Mouse (Mus musculus) layer of hippocampus, postnatal 10 days (tissue): Measurements from ENCODE around the gene Neo1. TPM values are rescaled to one million over a fixed set of nuclear protein-coding genes. Genes with fewer than 3 reads are reported as not detected.
"Not testable (repeated sequence)": the region's sequence is repeated elsewhere in the genome, so short reads cannot be mapped to it uniquely, and the experiment has no call there.

ENCODE experiments used
- DNase-seq, 2 experiments: peaks; one replicate each; pipeline ENCODE4 v3.0.0; 2021; ENCODE audit warnings: low spot score in 2 of 2
- total RNA-seq, 2 experiments: library from RNA; stranded (reverse); gene quantifications; 2 replicates each; pipeline ENCODE4 v1.2.3; 2021

The Neo1 gene
- total RNA-seq, 2 experiments from 2014 or later: 163 to 169 TPM

- DNase-seq: no peak
Observed at GRCm38 (mm10) chr9:59013365-59013764, 22.9 kb downstream of the Neo1 start.

DNA sequence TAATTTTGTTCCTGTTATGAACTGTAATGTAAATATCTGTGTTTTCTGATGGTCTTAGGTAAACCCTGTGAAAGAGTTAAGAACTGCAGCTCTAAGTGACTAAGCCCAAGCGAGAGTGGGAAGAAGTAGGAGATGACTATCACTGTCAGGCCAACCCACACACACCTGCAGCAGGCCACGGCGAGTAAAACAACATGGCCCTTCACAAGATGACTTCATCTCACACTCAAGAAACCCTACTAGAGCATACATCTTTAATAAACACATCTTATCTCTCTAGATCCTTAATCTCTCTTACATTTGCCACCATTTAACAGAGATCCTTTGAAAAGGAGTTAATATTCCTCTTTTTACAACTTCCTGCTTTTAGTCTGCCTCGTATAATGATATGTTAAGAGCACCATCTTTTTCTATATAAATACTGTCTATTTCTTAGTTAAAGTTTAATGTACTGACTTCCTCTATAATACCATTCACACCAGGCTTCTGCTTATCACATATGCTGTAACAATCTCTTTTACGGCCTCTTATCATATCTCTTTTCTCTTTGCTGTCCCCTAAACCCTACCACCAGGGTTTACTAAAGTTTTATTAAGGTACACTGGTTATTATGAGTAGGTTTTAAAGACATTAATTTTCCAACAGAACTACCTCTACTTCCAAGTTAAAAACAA is 46.8 kb downstream of the Neo1 start:
- no peak for DNase-seq

GRCm38 (mm10) chr9:58979034-58979433 is 57.2 kb downstream of the Neo1 start:
- no peak for DNase-seq

- DNase-seq: not testable (repeated sequence)
Observed at GRCm38 (mm10) chr9:58971154-58971553, 65.1 kb downstream of the Neo1 start.

DNA sequence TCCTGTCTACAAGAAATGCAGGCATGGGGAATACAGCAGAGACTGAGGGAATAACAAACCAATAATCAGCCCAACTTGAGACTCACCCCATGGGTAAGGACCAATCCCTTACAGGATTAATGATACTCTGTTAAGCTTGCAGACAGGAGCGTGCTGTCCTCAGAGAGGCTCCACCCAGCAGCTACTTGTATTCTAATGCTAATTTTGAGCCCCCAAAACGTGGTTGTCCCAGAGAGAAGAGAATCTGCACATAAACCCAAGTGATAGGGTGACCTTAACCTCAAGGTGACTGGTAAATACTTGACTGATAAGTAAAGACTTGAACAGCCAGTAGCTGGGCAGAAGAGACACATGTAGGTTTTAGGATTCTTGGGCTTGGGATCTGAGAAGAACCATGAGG is 68.9 kb downstream of the Neo1 start:
- DNase-seq: no peak

DNA sequence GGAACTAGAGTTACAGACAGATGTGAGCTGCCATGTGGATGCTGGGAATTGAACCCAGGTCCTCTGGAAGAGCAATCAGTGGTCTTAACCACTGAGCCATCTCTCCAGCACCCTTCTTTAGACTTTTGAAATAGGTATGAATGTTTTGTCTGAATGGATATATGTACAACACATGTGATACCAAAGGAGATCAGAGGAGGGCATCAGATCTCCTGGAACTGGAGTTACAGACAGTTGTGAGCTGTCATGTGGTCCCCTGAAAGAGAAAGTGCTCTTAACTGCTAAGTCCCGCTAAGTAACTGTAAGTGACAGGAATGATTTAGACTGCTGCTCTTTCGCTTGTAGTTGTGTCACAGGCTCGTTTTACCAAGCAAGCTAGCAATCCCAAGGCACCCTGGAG is 80.7 kb downstream of the Neo1 start:
- no peak for DNase-seq

DNA sequence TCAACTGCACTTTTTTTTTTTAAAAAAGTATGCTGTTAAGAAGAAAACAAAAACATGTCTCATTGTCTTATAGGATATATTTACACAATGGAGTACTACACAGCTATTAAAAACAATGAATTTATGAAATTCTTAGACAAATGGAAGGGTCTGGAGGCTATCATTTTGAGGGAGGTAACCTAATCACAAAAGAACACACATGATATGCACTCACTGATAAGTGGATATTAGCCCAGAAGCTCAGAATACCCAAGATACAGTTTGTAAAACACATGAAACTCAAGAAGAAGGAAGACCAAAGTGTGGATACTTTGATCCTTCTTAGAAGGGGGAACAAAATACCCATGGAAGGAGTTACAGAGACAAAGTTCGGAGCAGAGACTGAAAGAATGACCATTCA is 90.3 kb downstream of the Neo1 start:
- DNase-seq: not testable (repeated sequence)

DNA sequence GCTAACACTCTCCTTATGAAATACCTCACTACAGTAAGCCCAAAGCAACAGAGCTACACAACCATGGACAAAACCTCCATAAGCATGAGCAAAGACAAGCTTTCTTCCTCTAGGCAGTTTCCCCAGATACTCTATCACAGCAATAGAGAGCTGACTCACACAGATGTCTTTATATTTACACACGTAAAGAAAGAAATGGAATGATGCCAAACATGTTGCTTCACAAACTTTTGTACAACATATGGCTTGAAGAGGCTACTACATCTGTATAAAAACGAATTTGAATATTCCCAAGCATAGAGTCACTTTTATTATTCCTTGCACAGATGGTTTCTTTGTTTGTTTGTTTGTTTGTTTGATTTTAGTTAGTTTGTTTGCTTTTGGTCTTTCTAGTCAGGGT is 101.5 kb downstream of the Neo1 start:
- DNase-seq: no peak

GRCm38 (mm10) chr9:58928103-58928502 is 108.1 kb downstream of the Neo1 start:
- DNase-seq: peak; percentile 34 to 49

GRCm38 (mm10) chr9:58902869-58903585 is 133.2 kb downstream of the Neo1 start:
- DNase-seq: peak; percentile 51 to 67

GRCm38 (mm10) chr9:58899602-58900001 is 136.6 kb downstream of the Neo1 start:
- DNase-seq: no peak

DNA sequence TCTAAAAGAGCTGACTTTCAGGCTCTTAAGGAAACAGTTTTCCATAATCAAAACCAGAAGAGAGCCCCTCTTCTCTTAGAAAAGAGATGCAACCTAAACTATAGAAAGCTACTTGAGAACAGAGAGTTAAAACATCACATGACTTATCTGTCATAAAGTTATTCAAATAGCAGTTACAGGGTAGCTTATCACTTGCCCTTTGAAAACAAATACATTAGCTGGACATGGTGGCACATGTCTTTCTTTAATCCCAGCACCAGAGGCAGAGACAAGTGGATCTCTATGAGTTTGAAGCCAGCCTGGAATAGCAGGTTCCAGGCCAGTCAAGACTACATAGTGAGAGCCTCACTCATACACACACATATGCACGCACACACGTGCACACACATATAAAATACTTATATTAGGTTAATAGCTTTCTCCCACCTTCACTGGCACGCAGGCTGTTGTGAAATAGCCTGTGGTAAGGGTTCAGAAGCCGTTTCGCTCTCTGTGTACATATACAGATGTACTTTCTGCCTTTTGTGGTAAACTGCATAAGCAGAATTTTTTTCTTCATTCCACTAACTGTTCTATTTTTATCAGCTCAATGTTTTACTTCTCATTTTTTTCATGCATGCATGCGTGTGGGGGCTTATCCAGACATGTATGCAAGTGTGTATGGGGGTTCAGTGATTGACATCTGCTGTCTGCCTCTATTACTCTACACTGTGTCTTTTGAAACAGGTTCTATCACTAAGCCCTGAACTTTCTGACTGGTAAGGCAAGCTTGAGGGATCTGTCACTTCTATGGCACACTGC is 144.2 kb downstream of the Neo1 start:
- DNase-seq: no peak

DNA sequence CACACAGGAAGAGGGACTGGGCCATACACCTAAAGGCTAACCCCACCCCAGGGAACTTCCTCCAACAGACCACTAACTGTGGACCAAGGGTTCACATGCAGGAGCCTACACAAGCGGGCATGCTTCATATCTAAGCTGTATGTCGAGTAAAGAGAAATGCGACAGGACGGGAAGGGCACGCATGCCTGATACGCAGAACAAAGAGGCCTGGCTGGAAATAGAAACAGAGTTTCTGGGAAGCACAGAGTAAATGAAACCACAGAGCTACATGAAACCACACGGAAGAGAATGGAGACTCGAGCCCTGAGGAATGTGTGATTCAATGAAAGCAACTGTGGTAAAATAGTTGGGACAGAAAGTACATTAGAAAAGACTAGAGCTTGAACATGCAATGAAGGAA is 145.3 kb downstream of the Neo1 start:
- no peak for DNase-seq

DNA sequence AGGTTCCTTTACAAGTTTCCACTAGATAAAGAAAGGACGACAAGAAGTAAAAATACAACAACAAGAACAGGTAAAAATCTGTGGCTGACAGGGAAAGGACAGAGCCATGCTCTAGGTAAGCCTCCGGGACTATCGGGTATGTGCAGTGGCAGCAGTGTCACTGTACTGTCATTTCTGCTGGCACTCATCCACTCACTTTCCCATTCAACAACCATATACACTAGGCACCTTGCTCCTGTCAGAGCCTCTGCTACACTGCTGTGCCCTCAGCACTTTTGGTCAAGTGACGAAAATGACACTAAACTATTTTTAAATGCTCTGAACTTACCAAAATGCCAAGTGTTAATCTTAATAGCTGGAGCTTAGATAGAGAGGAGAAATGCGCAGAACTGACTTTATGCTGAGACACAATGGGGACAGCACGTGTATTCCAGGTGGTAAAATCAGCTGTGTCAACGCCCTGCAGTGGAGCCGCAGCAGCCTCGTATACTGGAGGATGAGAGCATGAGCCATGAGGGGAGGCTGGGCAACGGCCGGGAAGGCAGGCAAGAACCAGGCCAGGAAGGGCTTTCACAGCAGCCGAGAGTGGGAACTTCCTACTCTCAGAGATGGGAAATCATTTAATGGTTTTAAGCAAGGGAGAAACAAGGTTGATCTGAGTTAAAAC is 146.3 kb downstream of the Neo1 start:
- DNase-seq: no peak

DNA sequence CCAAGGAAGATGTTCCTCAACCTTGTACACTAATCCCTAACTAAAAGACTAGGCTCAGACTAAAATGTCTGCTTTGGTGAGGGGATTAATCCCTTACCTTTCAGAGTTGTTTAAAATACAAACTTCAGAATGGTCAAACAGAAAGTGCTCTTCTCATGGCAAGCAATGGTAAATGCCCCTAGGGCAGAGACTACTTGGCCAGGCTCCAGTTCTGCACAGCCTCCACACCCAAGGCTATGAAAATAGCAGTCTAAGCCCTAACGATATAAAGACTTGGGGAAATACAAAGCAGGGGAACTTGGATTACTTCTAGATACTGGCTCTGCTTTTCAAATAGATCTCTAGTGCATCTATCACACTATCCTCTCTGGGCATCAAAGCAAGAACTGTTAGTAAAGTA is 153.6 kb downstream of the Neo1 start:
- no peak for DNase-seq

- DNase-seq: no peak
Observed at GRCm38 (mm10) chr9:58879836-58880235, 156.4 kb downstream of the Neo1 start.

DNA sequence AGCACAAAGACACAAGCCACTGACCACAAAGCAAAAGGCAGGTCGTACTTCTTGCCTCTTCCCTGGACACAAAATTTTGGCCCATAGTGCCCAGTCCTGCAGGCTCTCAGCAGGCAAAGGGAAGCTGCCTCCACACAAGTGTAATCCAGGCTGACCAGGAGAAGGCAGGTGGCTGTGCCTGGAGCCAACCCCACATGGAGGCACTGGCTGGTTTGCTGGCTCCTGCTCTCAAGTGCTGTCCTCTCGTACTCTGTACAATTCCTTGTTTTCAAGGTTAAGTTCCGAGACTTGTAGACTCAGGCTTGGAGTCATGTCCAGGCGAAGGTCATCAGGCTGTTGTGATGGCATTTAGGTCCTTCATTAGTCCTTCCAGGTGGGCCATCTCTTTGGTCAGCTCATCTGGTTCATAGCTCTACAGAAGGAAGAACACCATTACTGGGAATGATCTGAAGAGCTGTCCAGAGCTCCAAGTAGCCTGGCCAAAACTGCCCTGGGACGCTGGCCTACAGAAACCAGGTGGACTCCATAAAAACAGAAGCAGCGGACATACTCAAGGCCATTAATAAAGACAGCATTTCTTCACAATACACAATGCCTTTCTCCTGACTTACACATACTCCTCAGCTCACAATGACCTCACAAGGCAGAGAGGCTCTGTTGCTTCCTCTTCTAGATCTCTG is 159.2 kb downstream of the Neo1 start:
- DNase-seq: no peak

DNA sequence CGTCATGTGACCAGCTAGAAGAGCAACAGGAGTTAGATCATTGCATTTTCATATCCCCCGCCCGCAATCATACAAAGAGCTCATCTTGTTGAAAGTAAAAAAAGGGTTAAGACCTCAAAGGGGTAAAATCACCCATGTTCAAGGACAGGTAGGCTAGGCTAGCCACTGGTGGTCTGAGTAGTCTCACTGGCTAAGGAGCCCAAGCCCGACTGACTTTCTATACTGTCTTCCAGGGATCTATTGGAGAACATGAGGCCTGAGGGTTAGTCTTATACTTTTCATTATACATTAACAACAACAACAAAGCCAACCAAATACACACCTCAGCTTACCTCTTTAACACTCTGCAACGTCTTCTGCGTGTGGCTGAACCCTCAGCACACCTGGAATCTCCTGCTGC is 160.8 kb downstream of the Neo1 start:
- DNase-seq: no peak

GRCm38 (mm10) chr9:58874354-58874753 is 161.9 kb downstream of the Neo1 start:
- DNase-seq: no peak

DNA sequence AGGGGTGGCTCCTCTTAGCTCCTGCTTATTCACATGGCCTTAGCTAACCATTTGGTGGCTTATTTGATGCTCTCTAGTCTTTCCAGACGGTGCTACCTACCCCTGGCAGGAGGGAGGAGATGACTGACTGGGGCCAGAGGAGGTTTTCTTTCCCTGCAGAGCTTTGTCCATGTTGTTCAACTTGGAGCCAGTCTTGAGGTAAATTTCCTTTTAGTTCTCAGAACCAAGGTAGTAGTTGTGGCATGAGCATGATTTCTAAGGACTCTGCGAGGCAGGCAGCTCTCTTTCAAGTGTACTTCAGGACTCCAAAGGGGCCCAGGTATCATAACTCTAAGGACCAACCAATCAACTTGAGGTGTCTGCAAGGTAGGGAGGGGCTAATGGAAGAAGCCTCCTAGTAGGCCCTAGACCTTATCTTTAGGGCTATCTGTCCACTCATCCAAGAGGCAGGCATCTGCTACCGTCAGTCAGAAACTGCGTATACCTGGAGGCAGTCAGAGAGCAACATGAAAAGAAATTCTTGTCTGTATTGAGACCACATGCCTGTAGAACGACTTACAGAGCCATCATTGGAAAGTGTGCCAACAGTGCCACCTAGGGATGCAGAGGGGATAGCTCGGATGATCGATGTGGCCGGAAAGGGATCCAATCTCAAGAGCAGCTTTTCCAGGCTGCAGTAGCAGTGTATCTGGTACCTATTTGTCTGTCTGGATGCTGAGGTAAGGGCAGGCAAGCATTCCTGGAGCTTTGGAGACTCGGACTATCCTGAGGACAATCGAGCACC is 162.5 kb downstream of the Neo1 start:
- DNase-seq: peak; percentile 69 to 78
